Mouse (Mus musculus): Measurements from ENCODE around the gene Il13ra1.

Gene Il13ra1

GRCm38 (mm10) chrX:36111622-36112421 lies at the start of gene Il13ra1:
Gene Il13ra1 (plus strand): TSS chrX:36112110.
- DNase-seq, result peak; percentile 11

DNA sequence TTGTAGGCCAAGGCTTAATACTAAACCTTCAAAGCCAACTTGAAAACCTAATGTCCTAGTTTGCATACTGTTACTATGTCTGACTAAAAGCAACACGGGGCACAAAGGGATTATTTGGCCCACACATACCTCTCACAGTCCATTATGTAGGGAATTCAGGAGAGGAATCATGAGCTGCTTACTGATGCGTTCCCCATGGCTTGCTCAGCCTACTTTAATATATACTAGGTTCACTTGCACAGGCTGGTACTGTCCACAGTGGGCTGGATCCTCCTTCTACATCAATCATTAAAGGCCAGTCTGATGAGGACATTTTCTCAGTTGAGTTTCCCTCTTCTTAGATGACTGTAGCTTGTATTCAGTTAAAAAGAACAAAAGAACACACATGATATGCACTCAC lies 37.9 kb upstream of the Il13ra1 start:
- no peak for DNase-seq

GRCm38 (mm10) chrX:36077164-36077563 lies 34.7 kb upstream of the Il13ra1 start:
- DNase-seq, result no peak

DNA sequence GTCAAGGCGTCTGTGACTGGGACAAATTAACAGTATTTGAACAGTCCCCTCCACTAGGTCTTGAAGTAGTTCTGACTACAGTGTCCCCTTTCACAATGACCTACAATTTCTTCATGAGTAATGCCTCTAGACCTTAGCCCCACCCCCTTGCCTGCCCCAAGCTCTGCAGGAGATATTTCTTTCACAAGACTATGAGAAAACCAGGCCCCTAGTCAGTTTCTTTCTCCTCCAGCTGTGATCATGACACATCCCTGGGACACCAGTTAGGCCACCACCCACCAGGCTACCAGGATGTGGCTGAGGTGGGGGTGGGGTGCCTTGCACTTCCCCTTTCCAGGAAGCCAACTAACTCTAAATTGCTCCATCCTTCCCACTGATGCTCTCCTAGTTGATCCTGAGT lies 29.0 kb upstream of the Il13ra1 start:
- DNase-seq, result no peak

GRCm38 (mm10) chrX:36088464-36089256 lies 23.2 kb upstream of the Il13ra1 start:
- no peak for DNase-seq

- DNase-seq, result no peak
Observed at GRCm38 (mm10) chrX:36100883-36101282, 11.0 kb upstream of the Il13ra1 start.

DNA sequence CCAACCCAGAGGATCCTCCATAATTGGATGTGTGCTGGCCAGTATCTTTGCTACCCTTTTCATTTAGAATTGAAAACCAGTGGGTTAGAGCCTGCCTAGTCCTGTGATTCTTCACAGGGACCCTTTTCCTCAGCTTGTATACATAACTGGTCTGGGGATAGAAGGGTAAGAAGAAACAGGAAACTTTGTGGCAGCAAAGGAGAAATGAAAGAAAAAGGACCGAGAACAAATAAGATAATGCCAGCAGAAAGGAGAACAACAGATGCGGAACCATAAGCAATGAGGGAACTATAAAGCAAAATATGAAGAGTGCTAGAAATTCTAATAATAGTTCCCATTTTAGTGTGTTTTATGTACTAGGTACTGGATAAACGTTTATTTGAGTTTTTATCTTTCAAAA lies 10.6 kb upstream of the Il13ra1 start:
- no peak for DNase-seq

DNA sequence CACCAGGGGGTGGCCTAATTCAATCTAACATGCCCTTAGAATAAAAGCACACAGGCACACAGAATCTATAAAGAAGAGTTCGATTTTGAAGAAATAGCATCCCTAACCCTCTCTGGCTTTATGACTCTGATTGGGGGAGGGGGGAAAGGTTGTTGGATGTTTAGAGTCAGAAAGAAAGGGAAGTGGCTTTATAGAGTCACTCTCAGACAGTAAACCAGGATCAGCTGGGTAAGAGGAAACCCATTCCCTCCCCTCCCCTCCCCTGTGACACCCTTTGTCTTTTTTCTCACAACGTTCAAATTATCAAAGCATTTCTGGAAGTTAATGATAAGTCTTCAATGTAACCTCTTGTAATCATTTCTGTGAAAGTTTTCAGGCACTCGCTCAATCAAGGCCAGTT lies 3.3 kb upstream of the Il13ra1 start:
- no peak for DNase-seq

- no peak for DNase-seq
Observed at GRCm38 (mm10) chrX:36112422-36112750, 476 bp downstream of the Il13ra1 start.

- DNase-seq, result no peak
Observed at GRCm38 (mm10) chrX:36115171-36115570, 3.3 kb downstream of the Il13ra1 start.

DNA sequence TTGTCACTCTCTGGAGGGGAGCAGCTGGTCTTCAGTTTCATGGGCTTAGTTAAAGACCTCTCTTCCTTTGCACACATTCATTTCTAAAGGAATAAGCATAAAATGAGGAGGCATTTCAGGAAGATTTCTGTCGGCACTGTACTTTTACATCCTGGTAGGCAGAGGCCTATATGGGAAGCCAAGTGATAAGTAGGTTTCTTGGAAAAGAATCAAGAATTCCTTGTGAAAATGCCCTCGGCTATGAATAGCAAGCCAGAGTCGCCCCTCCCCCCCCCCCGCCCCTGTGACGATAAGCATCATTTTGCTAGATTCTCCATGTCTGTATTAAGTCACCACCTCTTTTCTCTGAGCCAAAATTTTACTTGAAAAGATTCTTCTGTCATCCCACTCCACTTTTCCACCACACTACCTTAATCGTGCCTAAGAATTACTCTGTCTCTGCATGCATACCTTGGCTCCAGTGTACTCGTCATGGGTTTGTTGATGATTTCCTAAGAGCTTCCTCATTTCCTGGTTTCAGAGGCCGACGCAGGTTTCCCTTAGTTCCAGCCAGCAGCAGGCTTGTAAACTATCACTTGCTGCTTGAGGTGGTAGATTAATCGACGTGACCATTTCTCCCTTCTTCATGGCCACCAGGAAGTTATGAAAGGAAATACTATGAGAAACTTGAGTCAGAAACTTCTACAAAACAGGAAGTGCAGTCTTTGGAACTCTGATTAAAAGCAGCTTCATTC lies 17.3 kb downstream of the Il13ra1 start:
- no peak for DNase-seq

DNA sequence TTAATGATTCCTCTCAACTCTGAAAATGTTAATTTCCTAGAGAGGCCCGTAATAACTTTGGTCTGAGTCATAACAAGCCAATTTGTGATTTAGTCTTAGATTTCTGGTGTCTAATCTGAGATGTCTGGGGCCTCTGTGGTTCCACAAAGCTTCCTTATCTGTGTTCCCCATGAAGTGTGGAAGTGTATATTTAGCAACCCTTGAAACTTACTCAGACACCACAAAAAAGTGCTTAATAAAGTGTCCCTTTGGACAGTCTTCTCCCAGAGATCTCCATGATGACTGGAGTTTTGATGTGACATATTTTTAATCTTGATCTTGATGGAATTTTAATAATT lies 17.8 kb downstream of the Il13ra1 start:
- no peak for DNase-seq

DNA sequence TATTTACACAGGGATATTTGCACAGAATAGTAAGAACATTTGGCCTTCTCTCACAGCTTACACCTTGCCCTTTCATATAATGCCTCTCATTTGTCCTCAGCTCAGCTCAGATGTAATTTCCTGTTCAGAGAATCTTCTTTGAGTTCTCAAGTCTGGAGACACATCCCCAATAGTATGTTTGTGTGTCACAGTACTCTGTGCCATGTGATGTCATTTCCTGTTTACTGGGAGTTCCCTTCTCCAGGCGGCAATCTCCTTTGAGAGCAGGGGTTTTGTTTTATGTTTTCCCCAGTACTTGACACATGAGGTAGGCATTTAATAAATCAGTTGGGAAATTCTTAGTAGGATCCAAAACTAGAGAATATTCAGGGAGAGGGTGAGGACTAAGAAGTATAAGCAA lies 24.4 kb downstream of the Il13ra1 start:
- no peak for DNase-seq

- no peak for DNase-seq
Observed at GRCm38 (mm10) chrX:36141994-36142639, 30.2 kb downstream of the Il13ra1 start.

DNA sequence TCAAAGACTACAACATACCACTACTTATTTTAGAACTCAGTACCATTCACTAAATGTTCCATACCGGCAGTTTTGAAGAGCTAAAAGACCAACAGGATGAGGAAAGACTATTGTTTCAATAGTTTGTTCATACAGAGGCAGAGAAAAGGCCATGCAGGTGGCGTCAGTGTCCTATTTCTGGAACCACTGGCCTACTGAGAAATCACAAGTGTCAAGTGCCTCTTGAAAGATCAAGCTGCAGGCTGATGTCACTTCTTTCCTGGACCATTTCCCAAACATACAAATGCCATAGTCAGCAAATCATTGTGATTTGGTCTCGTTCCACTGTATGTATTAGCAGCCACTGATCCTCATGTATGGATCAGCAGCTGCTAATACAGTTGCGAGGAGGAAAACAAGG lies 34.8 kb downstream of the Il13ra1 start:
- DNase-seq, result no peak

DNA sequence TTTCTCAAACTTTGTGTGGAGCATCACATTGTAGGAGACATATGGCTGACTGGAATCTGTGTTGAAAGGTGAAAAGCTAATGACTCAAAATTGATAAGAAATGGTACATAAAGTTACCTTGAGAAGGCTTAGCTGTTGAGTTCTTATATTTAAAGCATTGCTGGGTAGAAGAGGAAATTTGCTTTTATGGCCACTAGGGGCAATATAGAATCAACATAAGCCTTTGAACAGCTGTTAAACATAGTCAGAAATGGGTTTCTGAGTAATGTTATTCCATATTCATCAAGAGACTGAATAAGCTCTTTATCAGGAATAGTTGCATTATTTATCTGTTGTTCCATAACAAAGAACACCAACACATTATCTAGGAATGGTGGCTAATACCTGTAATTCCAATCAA lies 38.2 kb downstream of the Il13ra1 start:
- DNase-seq, result no peak

DNA sequence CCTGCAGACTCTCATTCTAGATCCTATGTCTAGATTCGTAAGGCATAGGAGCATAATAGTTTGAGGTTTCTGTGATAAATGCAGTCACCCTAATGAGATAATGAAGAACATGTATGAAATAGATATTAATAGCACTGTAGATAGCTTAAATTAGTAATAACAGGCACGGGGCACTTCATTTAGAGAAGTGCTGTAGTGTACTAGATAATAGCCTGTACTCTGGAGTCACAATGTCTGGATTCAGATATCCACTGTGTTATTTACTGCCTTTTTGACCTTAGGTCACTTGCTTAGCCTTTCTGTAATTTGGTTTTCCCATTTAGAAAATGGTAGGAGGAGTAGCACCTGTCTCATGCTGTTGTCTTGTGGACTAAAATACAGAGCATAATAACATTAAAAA lies 44.8 kb downstream of the Il13ra1 start:
- no peak for DNase-seq

GRCm38 (mm10) chrX:36161567-36161966 lies 49.7 kb downstream of the Il13ra1 start:
- no peak for DNase-seq

- no peak for DNase-seq
Observed at GRCm38 (mm10) chrX:36183625-36184024, 71.7 kb downstream of the Il13ra1 start.

- no peak for DNase-seq
Observed at GRCm38 (mm10) chrX:36186036-36186435, 74.1 kb downstream of the Il13ra1 start.

- DNase-seq, result no peak
Observed at GRCm38 (mm10) chrX:36186443-36186842, 74.5 kb downstream of the Il13ra1 start.

- no peak for DNase-seq
Observed at GRCm38 (mm10) chrX:36193951-36194350, 82.0 kb downstream of the Il13ra1 start.
